Mouse (Mus musculus): ENCODE data around the gene 4930544D05Rik. TPM values are rescaled to one million over a fixed set of nuclear protein-coding genes. Genes with fewer than 3 reads are reported as not detected.
"Not testable (repeated sequence)": the region's sequence is repeated elsewhere in the genome, so short reads cannot be mapped to it uniquely, and the experiment has no call there.

4930544D05Rik gene
- not detected in 2 replicates for total RNA-seq (2015; ENCODE audit: low replicate concordance)
- not detected in 2 replicates for total RNA-seq (2017; ENCODE audit: low replicate concordance)

- ATAC-seq (replicated peaks; ENCODE audit: low FRiP score, poor library complexity, severe bottlenecking): no peak
Measured at GRCm38 (mm10) chr11:70615516-70616093, at the start of gene 4930544D05Rik. TSS of gene 4930544D05Rik (plus strand) at chr11:70615848.

- no peak for ATAC-seq (replicated peaks; ENCODE audit: low FRiP score, poor library complexity, severe bottlenecking)
Measured at GRCm38 (mm10) chr11:70566586-70566985, 49.1 kb upstream of the 4930544D05Rik start.

- not testable (repeated sequence) for ATAC-seq (replicated peaks; ENCODE audit: low FRiP score, poor library complexity, severe bottlenecking)
Measured at GRCm38 (mm10) chr11:70570614-70571013, 45.0 kb upstream of the 4930544D05Rik start.

GRCm38 (mm10) chr11:70571641-70572040, 44.0 kb upstream of the 4930544D05Rik start:
- no peak for ATAC-seq (replicated peaks; ENCODE audit: low FRiP score, poor library complexity, severe bottlenecking)

- ATAC-seq (replicated peaks; ENCODE audit: low FRiP score, poor library complexity, severe bottlenecking): no peak
Measured at GRCm38 (mm10) chr11:70572348-70572902, 43.2 kb upstream of the 4930544D05Rik start.

- no peak for ATAC-seq (replicated peaks; ENCODE audit: low FRiP score, poor library complexity, severe bottlenecking)
Measured at GRCm38 (mm10) chr11:70573872-70574271, 41.8 kb upstream of the 4930544D05Rik start.

- ATAC-seq (replicated peaks; ENCODE audit: low FRiP score, poor library complexity, severe bottlenecking): no peak
Measured at GRCm38 (mm10) chr11:70577201-70577600, 38.4 kb upstream of the 4930544D05Rik start.

GRCm38 (mm10) chr11:70578962-70579361, 36.7 kb upstream of the 4930544D05Rik start:
- ATAC-seq (replicated peaks; ENCODE audit: low FRiP score, poor library complexity, severe bottlenecking): no peak

- no peak for ATAC-seq (replicated peaks; ENCODE audit: low FRiP score, poor library complexity, severe bottlenecking)
Measured at GRCm38 (mm10) chr11:70579710-70580357, 35.8 kb upstream of the 4930544D05Rik start.

- no peak for ATAC-seq (replicated peaks; ENCODE audit: low FRiP score, poor library complexity, severe bottlenecking)
Measured at GRCm38 (mm10) chr11:70580358-70580720, 35.3 kb upstream of the 4930544D05Rik start.

GRCm38 (mm10) chr11:70580921-70581320, 34.7 kb upstream of the 4930544D05Rik start:
- ATAC-seq (replicated peaks; ENCODE audit: low FRiP score, poor library complexity, severe bottlenecking): no peak

GRCm38 (mm10) chr11:70582196-70582595, 33.5 kb upstream of the 4930544D05Rik start:
- no peak for ATAC-seq (replicated peaks; ENCODE audit: low FRiP score, poor library complexity, severe bottlenecking)

GRCm38 (mm10) chr11:70583022-70583714, 32.5 kb upstream of the 4930544D05Rik start:
- ATAC-seq (replicated peaks; ENCODE audit: low FRiP score, poor library complexity, severe bottlenecking): no peak

- no peak for ATAC-seq (replicated peaks; ENCODE audit: low FRiP score, poor library complexity, severe bottlenecking)
Measured at GRCm38 (mm10) chr11:70583775-70584174, 31.9 kb upstream of the 4930544D05Rik start.

GRCm38 (mm10) chr11:70585457-70585856, 30.2 kb upstream of the 4930544D05Rik start:
- no peak for ATAC-seq (replicated peaks; ENCODE audit: low FRiP score, poor library complexity, severe bottlenecking)

GRCm38 (mm10) chr11:70586261-70586660, 29.4 kb upstream of the 4930544D05Rik start:
- ATAC-seq (replicated peaks; ENCODE audit: low FRiP score, poor library complexity, severe bottlenecking): no peak

GRCm38 (mm10) chr11:70586954-70587353, 28.7 kb upstream of the 4930544D05Rik start:
- no peak for ATAC-seq (replicated peaks; ENCODE audit: low FRiP score, poor library complexity, severe bottlenecking)

GRCm38 (mm10) chr11:70591733-70592132, 23.9 kb upstream of the 4930544D05Rik start:
- ATAC-seq (replicated peaks; ENCODE audit: low FRiP score, poor library complexity, severe bottlenecking): no peak

GRCm38 (mm10) chr11:70594253-70594989, 21.2 kb upstream of the 4930544D05Rik start:
- ATAC-seq (replicated peaks; ENCODE audit: low FRiP score, poor library complexity, severe bottlenecking): no peak

GRCm38 (mm10) chr11:70595638-70596037, 20.0 kb upstream of the 4930544D05Rik start:
- no peak for ATAC-seq (replicated peaks; ENCODE audit: low FRiP score, poor library complexity, severe bottlenecking)
